Mouse (Mus musculus) spleen, postnatal 14 days (tissue): ENCODE data around the gene Actr1a.

Source experiments
- DNase-seq, 2 experiments: peaks; one replicate each; pipeline ENCODE4 v3.0.0; 2021 to 2022; ENCODE audit warnings: low spot score in 2 of 2

The Actr1a gene

GRCm38 (mm10) chr19:46399886-46400285, 4.3 kb upstream of the Actr1a start:
- no peak for DNase-seq

GRCm38 (mm10) chr19:46399372-46399771, 3.8 kb upstream of the Actr1a start:
- DNase-seq = no peak

DNA sequence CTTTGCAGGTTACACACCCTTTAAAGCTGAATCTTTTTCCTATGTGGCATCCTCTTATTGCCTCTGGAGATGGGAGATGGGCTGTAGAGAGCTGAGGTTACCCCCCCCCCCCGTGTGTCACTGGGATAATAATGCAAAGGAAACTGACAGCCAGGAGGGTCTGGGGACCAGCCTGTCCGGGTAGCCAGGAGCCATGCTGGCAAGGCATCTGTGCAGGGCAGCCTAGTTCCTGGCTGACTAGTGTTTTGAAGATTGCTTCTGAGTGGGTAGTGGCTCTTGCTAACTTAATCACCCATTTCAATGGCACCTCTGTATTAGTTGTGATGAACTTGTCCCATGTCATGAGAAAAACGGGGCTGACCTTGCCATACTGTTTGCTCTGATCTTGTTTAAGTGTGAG, 2.9 kb upstream of the Actr1a start:
- no peak for DNase-seq

DNA sequence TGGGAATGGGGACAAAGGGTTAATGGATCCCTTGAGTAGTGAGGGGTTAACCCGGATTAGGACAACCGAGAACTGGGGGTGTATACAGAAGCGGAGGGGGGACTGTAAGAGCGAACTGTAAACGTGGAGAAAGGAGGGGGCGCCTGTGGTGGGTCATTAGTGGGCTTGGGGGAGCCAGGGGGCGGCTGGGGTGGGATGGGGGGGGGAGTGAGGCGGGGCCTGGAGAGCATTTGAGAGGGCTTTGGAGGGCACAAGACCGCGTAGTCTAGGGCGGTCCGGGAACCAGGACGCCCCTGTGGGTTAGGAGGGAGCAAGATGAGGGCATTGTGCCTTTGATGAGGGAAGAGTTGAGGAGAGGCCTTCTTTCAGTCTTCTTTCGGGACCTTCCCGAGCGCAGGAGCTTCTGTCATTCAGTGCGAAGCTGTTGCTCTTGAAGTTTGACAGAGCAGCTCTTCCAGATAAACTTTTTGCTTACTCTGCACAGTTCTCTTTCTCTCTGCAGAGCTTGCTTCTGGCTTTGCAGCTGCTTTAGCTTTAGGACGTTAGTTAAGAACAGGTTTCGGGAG, 2.0 kb upstream of the Actr1a start:
- no peak for DNase-seq

DNA sequence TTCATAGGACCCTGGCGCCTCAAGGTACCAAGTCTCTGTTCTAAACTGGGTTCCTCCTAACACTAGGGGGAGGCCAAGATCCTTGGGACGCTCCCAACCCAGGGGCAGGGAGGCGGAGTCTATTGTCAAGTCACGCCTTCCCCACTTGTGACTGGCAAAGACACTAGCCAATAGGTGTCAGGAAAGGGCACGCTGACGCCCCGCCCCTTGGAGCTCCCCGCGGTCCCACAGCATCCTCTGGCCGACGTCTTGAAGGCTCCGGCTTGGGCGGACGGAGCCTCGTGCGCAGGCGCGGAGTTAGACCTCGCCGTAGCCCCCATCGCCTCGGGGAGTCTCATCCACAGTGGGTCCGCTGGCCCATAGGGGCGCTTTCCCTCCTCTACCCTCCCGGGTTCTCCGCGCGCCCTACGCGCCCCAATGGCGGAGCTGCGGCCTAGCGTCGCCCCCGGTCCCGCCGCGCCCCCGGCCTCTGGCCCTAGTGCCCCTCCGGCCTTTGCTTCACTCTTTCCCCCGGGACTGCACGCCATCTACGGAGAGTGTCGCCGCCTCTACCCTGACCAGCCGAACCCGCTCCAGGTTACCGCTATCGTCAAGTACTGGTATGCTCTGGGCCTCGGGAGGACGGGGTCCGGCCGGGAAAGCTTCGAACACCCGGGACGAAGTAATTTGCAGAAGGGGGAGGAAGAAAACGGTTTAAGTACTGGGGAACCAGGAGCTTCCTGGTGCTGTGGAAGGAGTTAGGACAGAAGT, 1.3 kb upstream of the Actr1a start, which contains the start of gene Sufu:
Gene Sufu, plus strand, starts transcription at position 211 of the 750 bp plus-strand sequence.
- peak; percentile 97 for DNase-seq

GRCm38 (mm10) chr19:46396109-46396508, 561 bp upstream of the Actr1a start:
- no peak for DNase-seq

DNA sequence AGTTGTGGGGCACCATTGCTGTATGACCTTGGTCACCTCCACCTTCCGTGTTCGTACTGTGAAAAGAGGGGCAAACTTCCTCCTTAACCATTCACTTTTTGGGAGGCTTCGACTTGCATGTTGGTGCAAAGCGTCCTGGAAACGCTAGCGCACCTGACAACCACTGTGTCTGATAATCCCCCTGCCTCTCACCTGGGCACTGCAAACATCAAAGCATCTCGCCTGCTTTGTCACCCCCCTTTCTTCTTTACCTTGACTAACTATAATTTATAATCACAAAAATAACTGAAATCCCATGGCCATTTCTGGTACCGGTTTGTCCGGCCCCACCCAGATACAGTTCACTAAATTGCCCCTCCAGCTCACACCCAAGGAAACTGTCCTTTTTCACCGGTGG, 838 bp downstream of the Actr1a start:
- no peak for DNase-seq

DNA sequence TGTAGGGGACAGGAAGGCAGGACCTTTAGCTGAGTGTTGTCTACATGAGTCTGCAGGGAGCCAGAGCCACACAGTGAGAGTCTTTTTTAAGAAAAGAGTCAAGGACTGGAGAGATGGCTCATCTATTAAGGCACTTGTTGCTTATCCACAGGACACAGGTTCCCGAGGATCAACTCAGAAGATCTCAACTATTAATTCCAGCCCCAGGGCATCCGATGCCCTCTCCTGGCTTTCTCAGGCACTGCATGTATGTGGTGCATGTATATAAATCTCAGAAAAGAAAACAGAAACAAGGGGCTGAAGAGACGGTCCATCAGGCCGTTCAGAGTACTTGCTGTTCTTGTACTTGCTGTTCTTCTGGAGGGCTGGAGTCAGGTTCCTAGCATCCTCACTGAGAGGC, 3.5 kb downstream of the Actr1a start:
- peak in 1 of 2 experiments; percentile 33 for DNase-seq

GRCm38 (mm10) chr19:46389872-46390271, 5.7 kb downstream of the Actr1a start:
- DNase-seq = no peak

- DNase-seq = no peak
Observed at GRCm38 (mm10) chr19:46382275-46382674, 13.3 kb downstream of the Actr1a start.

GRCm38 (mm10) chr19:46375891-46376290, 19.7 kb downstream of the Actr1a start:
- no peak for DNase-seq

GRCm38 (mm10) chr19:46375489-46375888, 20.1 kb downstream of the Actr1a start:
- DNase-seq = no peak

DNA sequence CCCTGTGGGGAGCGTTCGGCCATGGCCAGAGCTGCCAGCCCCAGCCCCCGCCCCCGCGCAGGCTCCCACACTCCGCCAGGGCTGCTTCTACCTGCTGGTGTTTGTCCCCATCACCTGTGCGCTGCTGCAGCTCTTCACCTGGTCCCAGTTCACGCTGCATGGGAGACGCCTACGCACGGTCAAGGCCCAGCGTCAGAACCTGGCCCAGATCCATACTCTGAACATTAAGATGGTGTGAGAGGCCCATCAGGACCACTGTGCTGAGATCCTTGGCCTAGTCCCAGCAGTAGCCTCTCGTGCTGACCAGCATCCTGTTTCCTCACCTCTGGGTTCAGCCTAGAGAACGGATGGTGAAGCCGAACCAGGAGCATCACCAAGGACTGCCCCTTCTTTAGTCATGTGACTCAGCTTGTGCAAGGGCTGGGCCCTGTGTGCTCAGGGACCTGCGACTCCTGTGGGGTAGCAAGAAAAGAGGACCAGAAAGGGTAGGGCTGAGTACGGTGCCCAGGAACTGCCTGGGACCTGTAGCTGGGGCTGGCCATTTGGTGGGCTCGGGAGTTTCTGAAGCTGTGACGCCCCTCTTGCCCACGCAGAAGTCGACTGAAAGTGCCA, 21.0 kb downstream of the Actr1a start:
- no peak for DNase-seq

- DNase-seq = peak in 1 of 2 experiments; percentile 27
Observed at GRCm38 (mm10) chr19:46369204-46369603, 26.3 kb downstream of the Actr1a start.

GRCm38 (mm10) chr19:46367798-46368590, 27.6 kb downstream of the Actr1a start:
- no peak for DNase-seq

- DNase-seq = no peak
Observed at GRCm38 (mm10) chr19:46363294-46364009, 32.1 kb downstream of the Actr1a start.

DNA sequence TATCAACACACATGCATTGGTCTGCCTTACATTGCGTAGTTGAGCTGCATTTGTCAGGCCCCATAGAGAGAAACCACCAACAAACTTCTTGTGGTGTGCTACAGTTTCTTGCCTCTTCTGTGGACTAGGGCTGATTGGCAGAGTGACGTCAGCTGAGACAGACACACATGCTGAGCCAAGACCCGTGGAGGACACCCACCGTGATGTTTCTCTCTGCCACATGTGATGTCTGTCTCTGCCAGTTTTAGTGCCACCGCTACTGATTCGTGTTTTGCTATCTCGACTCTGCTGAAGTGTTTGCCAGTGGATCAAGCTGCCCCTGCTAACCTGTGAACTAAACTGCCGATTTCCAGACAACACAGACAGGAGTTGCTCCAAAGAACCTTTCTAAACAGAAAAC, 33.4 kb downstream of the Actr1a start:
- no peak for DNase-seq

- no peak for DNase-seq
Observed at GRCm38 (mm10) chr19:46358381-46358780, 37.2 kb downstream of the Actr1a start.

DNA sequence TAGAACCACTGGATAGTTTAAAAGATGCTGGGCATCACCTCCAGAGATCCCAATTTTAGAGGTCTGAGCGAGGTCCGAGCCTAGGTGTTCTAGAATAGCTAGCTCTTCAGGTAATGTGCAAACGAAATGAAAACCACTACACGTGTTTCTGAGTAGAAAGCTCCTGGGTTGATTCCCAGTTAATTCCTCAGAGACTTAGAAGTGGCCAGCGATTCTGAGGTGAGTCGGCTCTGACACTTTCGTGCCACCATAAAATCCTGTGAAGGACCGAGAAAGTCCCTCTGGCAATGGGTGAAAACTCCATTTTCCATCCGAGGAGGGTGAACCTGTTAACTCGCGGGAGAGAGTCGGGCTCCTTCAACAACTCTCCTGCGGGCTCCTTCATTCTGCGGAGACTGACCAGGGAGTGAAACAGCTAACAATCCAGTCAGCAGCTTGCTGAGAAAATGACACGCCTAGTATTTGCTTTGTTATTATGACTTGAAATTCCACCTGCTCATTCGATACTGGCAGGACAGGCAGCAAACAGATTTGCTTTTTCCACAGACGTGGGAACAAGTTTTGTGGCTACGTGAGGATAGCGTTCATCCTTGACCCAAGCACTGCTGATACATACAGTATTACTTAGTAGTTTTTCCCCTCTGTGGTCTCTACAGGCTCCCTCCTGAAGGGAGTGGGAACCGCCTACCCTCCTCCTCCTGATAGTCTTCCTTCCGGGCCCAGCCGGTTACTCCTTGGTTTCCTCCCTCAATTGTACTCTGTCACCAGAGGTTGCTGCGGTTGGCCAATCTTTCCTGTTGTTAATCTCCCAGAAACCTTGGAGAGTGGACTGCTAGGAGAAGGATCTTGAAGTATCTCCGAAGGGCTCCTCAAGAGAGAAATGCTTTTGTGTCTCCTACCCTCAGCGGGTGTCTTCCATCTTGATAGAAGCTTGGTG, 37.9 kb downstream of the Actr1a start:
- DNase-seq = no peak

- DNase-seq = peak; percentile 63 to 70
Observed at GRCm38 (mm10) chr19:46356701-46357138, 38.8 kb downstream of the Actr1a start.
